Mouse (Mus musculus) liver, adult 2 months (tissue): ENCODE measurements around the gene Gm20604.

Experiments
- CTCF ChIP-seq: fragments of 200-500 bp; IDR thresholded peaks from 2 replicates; pipeline ENCODE4 v1.5.1; 2011; ENCODE audit warnings: low read depth, low read length, control low read depth
- POLR2A ChIP-seq: fragments of 200-500 bp; IDR thresholded peaks from 2 replicates; pipeline ENCODE4 v1.6.1; 2011; ENCODE audit warnings: low read length, control low read depth; ENCODE audit not compliant: insufficient read depth; ENCODE audit errors: extremely low read depth

DNA sequence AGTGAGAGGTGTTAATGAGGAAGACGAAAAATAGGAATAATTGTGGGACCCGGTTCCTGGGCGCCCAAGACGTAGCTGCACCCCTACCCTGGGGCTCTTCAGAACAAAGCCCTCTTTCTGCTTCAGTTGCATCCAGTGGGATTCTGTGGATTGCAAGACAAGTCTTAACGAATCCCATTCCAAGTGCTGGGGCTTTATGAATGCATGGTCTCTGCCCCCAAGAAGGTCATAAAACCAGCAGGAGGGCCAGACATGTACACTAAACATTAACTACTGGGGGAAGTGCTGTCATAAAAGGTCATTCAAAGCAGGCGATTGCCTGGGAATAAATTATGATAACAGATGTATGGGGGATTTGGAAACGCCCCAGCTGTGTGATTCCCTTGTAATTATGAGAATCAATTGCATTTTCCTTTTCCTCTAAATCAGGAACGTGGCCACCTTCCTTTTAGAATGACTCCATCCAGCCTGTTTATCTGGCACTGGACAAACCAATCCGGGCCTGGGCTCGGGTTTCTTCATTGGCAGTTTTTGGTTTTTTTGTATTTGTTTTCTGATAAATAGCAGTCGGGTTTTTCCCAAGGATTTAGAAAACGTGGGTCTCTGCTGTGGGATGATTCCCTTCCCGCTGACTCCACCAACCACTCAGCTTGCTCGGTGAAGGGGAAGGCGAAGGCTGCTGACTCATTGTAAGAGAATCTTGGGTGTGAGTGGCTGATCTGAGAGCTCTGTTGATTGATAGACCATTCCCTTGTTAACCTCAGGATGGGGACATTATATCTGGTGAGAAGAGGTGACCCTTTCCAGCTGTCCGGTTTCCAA lies 27.5 kb downstream of the Gm20604 start:
- TF ChIP-seq CTCF (no peak), POLR2A (no peak)
